Mouse (Mus musculus) mesoderm, embryonic 11.5 days (tissue): ENCODE measurements at regions not wholly inside any gene's neighbourhood (a gene's known extent, or its start where the extent isn't known, plus 50 kb on each side); places are given as distances from the start of the nearest gene placed in this dataset.
"Not testable (repeated sequence)": the region's sequence is repeated elsewhere in the genome, so short reads cannot be mapped to it uniquely, and the experiment has no call there.

Source experiments
- DNase-seq: peaks from one replicate; pipeline ENCODE4 v3.0.0-alpha.2; 2012; ENCODE audit warnings: low read depth, low spot score

GRCm38 (mm10) chr6:109125447-109125846 lies 297.0 kb downstream of the Edem1 start:
- no peak for DNase-seq

DNA sequence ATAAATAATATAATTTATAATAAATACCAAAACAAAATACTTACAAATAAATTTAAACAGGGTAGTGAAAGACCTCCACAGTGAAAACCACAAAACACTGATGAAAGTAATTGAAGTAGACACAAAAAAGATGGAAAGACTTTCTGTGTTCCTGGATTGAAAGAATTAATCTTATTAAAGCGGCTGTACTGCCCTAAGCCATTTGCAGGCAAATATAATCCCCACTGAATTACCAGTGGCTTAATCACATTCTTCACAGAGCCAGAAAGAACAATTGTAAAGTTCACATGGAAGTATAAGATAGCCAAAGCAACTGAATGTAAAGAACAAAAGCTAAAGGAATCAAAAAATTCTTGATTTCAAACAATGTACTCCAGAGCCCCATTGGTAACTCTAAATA lies 298.8 kb downstream of the Edem1 start:
- no peak for DNase-seq

DNA sequence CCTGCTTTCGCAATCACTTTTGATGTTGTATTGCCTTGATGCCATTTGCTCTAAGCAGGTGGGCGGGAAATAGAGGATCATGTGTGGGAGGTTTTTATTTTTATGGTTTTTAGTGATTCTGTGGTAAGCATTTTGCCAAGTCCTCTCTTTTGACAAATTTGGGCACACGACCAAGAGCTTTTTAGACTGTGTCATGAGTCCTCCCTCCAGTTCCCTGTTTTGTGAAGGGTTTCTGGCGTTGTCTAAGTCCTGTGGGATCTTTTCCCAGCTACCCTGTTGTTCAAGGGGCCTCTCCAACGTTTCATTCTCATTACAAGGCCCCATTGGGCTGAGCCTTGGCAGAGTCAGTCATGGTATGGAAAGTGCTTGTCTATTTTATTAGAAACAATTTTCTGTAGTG lies 317.7 kb downstream of the Edem1 start:
- no peak for DNase-seq

DNA sequence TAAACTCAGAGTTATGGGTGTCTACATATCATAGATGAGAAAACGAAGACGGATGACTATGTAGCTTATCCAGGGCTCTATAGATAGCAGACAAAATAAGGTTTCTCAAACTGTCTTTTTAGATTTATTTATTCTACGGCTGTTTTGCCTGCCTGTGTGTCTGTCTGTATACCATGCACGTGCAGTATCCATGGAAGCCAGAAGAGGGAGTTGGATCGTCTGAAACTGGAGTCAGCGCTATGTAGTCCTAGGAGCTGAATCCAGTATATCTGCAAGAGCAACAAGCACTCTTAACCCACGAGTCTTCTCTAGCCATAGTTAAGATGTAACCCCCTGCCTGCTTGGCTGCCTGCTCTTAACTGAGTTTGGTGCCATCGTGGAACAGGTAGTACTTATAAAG lies 320.6 kb downstream of the Edem1 start:
- DNase-seq = peak; percentile 3

- DNase-seq = peak; percentile 94
These were observed 321.8 kb downstream of the Edem1 start for GRCm38 (mm10) chr6:109150023-109150911.

- no peak for DNase-seq
These were observed 322.4 kb downstream of the Edem1 start for GRCm38 (mm10) chr6:109150912-109151256.

- DNase-seq = no peak
These were observed 325.2 kb downstream of the Edem1 start for GRCm38 (mm10) chr6:109153624-109154023.

DNA sequence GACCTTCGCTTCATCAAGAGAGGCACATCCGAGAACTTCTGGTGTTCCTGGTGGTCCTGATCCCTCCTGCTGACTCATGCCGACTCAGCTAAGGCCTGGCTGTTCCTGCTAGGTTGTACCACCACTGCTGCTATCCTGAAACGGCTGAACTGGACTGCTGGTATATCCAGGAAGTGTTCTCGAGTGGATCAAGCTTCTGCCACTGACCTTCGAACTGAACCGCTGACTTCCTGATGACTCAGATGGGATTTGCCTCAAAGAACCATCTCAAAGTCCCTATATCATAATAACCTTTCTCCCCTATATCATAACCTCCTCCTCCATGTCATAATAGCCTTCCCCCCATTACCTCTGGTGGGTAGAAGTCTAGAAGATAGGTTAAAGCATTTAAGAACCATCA lies 331.1 kb downstream of the Edem1 start:
- DNase-seq = no peak

DNA sequence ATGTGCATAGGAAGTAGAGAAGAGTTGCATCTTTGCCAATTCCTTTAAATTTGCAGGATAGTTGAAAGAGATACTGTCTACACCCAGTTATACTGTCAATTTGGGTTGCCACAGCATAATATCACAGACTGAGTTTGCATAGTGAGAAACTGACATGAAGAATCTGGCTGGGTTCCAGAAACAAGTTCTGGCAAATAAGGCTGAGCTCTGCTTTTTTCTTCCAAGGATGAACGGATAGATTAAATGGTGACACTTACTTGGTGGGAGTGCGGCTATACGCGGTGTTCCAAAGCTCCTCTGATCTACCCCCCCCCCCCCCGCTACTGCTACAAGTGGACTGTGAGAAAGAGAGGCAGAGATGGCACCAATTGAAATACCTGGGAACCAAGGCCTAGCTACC lies 339.0 kb downstream of the Edem1 start:
- DNase-seq = no peak

- DNase-seq = peak; percentile 29
These were observed 343.8 kb downstream of the Edem1 start for GRCm38 (mm10) chr6:109172104-109172850.

DNA sequence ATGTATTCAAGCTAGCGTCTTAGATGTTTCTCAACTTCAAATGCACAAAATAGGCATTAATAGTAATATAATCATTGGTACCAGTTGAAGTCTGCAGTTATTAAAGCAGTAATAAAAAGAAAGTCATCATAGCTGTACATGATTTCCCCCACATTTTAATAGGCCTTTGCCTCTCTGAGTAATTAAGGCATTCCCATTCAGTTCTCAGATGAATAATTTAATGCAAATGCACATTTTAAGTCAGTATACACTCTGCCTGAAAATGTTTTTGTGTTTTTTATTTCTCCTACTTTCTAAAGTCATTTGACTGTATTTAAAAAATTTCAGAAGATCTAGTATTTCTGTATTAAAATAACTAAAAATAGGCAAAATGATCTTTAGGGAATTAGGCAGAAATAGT lies 344.6 kb downstream of the Edem1 start:
- no peak for DNase-seq

DNA sequence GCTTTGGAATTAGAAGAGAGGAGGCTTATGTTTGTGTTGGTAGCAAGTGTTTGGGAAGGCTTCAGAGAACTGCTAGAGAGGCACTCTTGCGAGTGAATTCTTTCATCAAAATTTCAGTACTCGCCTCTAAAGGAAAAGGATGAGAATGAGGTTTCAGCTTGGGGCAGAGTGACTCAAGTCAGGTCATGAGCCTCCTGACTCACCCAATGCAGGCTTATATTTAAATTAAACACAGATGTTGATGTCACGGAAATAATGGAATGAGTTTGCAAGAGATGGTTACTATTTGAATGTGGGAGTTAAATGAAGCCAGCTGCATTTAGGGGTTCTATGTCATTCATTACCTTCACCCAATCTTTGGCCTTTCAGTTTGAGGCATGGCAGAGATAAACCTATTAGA lies 348.4 kb downstream of the Edem1 start:
- DNase-seq = peak; percentile 45

- peak; percentile 29 for DNase-seq
These were observed 354.4 kb downstream of the Edem1 start for GRCm38 (mm10) chr6:109182878-109183277.

DNA sequence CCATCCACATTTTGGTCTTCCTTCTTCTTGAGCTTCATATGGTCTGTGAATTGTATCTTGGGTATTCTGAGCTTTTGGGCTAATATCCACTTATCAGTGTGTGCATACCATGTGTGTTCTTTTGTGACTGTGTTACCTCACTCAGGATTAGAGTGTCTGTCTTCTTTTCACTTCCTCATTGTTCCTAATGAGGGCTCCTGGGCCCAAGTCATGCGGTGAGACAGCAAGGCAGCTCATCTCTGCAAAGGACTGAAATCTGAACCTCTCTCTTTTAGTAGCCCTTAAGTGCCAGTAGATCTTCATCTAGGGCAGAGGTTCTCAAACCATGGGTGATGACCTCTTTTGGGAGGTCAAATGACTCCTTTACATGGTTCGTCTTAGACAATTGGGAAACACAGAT lies 364.6 kb downstream of the Edem1 start:
- DNase-seq = not testable (repeated sequence)

DNA sequence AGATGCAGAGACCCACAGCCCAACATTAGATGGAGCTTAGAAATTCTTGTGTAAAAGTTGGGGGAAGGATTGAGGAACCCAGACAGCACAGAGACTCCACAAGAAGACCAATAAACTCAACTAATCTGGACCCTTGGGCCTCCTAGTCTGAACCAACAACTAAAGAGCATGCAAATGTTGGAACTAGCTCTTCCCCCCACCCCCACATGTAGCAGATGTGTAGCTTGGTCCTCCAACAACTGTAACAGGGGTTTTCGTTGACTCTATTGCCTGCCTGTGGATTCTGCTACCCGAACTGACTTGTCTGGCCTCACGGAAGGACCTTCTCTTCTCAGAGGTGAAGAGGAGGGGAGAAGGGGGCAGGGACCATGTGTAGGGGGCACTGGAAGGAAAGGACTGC lies 365.2 kb downstream of the Edem1 start:
- DNase-seq = no peak

DNA sequence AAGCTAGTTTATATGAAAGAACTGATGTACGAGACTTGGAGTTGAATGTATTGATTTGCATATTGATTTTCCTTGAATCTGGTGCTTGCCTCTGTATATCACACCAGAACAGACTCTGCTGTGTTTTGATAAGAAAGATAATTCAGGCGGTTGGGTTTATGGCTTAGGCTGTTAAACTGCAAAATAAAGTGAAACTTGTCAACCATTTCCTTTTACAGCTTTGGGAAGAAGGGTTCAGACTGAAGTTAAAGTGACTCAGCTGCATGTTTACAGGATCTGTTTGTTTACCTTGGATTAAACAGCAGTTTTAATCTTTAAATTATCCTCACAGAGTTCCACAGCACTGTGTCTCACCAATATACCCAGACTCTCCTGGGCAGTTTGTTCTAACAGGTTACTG lies 381.3 kb downstream of the Edem1 start:
- no peak for DNase-seq

GRCm38 (mm10) chr6:109230391-109230790 lies 401.9 kb downstream of the Edem1 start:
- no peak for DNase-seq

- no peak for DNase-seq
These were observed 405.0 kb downstream of the Edem1 start for GRCm38 (mm10) chr6:109233426-109233825.

GRCm38 (mm10) chr6:109245666-109246065 lies 417.2 kb downstream of the Edem1 start:
- DNase-seq = no peak

- DNase-seq = not testable (repeated sequence)
These were observed 418.1 kb downstream of the Edem1 start for GRCm38 (mm10) chr6:109246510-109246909.
